Mouse (Mus musculus): Measurements from ENCODE around the gene Klk7. TPM values are rescaled to one million over a fixed set of nuclear protein-coding genes. Genes with fewer than 3 reads are reported as not detected.

Gene Klk7
- polyA plus RNA-seq, 1 experiment from 2014 or later = not detected

GRCm38 (mm10) chr7:43785286-43785685, 25.8 kb upstream of the Klk7 start:
- DNase-seq (ENCODE audit: low spot score) = no peak

GRCm38 (mm10) chr7:43788096-43788495, 23.0 kb upstream of the Klk7 start:
- Histone ChIP-seq H3K27ac (ENCODE audit: low read depth, low read length) (no peak overlapping the region), H3K9me3 (ENCODE audit: control insufficient read depth, low read length) (no peaks in the 10 kb centered on the region), H3K4me3 (ENCODE audit: low read depth, low read length) (no peak overlapping the region), H3K9ac (ENCODE audit: low read length) (no peak overlapping the region), H3K36me3 (ENCODE audit: control insufficient read depth, insufficient read depth, low read length) (no peaks in the 10 kb centered on the region), H3K27me3 (ENCODE audit: control insufficient read depth, insufficient read depth, low read length) (no peaks in the 10 kb centered on the region), H3K4me1 (ENCODE audit: control insufficient read depth, insufficient read depth, low read length) (no peaks in the 10 kb centered on the region), H3K4me2 (ENCODE audit: low read depth) (no peak overlapping the region)
- no peak for DNase-seq (ENCODE audit: low spot score)
- 80% methylated on average over 3 of the region's 3 CpGs for WGBS
- ATAC-seq (ENCODE audit: insufficient read depth, low FRiP score, low TSS enrichment) = no peak

More at GRCm38 (mm10) chr7:43785286-43785685, 25.8 kb upstream of the Klk7 start:
- no peaks in the 10 kb centered on the region for H3K27me3 ChIP-seq (ENCODE audit: control insufficient read depth, insufficient read depth, low read length)
- no peak overlapping the region for H3K4me3 ChIP-seq (ENCODE audit: low read depth, low read length)
- H3K36me3 ChIP-seq (ENCODE audit: control insufficient read depth, insufficient read depth, low read length) = no peaks in the 10 kb centered on the region
- no peaks in the 10 kb centered on the region for H3K9me3 ChIP-seq (ENCODE audit: control insufficient read depth, low read length)
- WGBS = 86% methylated on average over 1 of the region's 1 CpGs
- no peak overlapping the region for H3K27ac ChIP-seq (ENCODE audit: low read depth, low read length)
- no peaks in the 10 kb centered on the region for H3K4me1 ChIP-seq (ENCODE audit: control insufficient read depth, insufficient read depth, low read length)
- no peak for ATAC-seq (ENCODE audit: insufficient read depth, low FRiP score, low TSS enrichment)
- no peak overlapping the region for H3K4me2 ChIP-seq (ENCODE audit: low read depth)
- H3K9ac ChIP-seq (ENCODE audit: low read length) = no peak overlapping the region

DNA sequence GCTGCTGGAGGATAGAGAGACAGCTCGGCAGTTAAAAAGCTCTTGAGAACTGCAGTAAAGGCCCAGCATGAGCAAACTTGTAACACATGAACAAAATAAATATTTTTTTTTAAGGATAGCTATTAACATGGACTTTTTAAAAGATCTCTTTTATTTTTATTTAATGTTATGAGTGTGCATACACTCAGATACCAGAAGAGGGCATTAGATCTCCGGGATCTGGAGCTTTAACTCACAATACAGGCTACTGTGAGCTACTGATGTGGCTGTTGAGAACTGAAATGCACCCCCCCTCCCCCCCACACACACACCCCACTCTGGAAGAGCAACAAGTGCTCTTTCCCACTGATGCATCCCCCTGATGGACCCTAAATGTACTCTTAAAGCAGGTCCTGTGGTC, 21.8 kb upstream of the Klk7 start:
- no peak for DNase-seq (ENCODE audit: low spot score)
- WGBS = 64% methylated on average over 2 of the region's 2 CpGs
- Histone ChIP-seq H3K27me3 (ENCODE audit: control insufficient read depth, insufficient read depth, low read length) (no peaks in the 10 kb centered on the region), H3K27ac (ENCODE audit: low read depth, low read length) (no peak overlapping the region), H3K4me1 (ENCODE audit: control insufficient read depth, insufficient read depth, low read length) (no peaks in the 10 kb centered on the region), H3K9me3 (ENCODE audit: control insufficient read depth, low read length) (no peaks in the 10 kb centered on the region), H3K9ac (ENCODE audit: low read length) (no peak overlapping the region), H3K4me2 (ENCODE audit: low read depth) (no peak overlapping the region), H3K4me3 (ENCODE audit: low read depth, low read length) (no peak overlapping the region), H3K36me3 (ENCODE audit: control insufficient read depth, insufficient read depth, low read length) (no peaks in the 10 kb centered on the region)
- no peak for ATAC-seq (ENCODE audit: insufficient read depth, low FRiP score, low TSS enrichment)

DNA sequence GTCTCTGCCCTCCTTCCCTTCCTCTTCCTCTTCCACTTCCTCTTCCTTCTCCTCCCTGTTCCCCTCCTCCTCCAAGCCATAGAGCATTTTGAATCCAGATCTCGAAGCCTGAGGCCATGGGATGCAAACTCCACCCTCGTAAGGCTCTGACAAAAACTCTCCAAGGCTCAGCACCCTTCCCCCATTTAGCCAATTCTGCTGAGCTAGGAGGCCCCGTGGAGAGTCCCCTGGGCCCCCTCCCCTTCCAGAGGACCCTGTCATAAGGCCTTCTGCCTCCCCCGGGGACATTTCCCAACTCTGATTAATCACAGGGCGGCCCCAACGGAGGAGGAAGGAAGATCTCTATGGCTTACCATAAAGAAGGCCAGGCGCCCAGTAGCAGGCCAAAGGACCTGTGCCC, 19.5 kb upstream of the Klk7 start, which contains the start of gene Klk9:
Gene Klk9 (plus strand): TSS at position 301 of the 400 bp plus-strand sequence.
- H3K27ac ChIP-seq (ENCODE audit: low read depth, low read length) = no peak within 1 kb of the TSS
- DNase-seq (ENCODE audit: low spot score) (no peak), ATAC-seq (ENCODE audit: insufficient read depth, low FRiP score, low TSS enrichment) (no peak)
- no peaks in the 10 kb centered on the region for H3K36me3 ChIP-seq (ENCODE audit: control insufficient read depth, insufficient read depth, low read length)
- H3K27me3 ChIP-seq (ENCODE audit: control insufficient read depth, insufficient read depth, low read length) = peaks cover 7% of the 10 kb centered on the region
- no peaks in the 10 kb centered on the region for H3K4me1 ChIP-seq (ENCODE audit: control insufficient read depth, insufficient read depth, low read length)
- no peak within 1 kb of the TSS for H3K4me2 ChIP-seq (ENCODE audit: low read depth)
- no peak within 1 kb of the TSS for H3K9ac ChIP-seq (ENCODE audit: low read length)
- no peaks in the 10 kb centered on the region for H3K9me3 ChIP-seq (ENCODE audit: control insufficient read depth, low read length)
- no peak within 1 kb of the TSS for H3K4me3 ChIP-seq (ENCODE audit: low read depth, low read length)
- WGBS = 79% methylated on average over 7 of the region's 7 CpGs

DNA sequence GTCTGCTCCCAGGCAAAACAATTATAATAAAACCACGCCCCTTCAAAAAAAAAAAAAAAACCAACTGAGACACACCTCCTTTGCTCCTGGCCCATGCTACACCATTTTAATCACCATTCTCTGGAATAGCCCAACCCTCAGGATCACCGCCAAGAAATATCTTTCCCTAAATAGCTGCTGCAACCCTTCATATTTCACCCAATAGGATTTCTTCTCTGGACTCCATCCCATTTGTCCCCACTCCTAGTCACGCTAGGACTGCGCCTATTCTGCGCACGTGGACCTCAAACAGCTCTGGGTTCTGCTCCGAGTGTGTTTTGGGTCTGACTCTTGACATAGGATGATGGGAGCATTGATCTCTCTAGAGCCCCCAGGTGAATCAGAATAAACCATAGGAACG, 14.7 kb upstream of the Klk7 start:
- ATAC-seq (ENCODE audit: insufficient read depth, low FRiP score, low TSS enrichment) = no peak
- Histone ChIP-seq H3K4me2 (ENCODE audit: low read depth) (peak overlapping the region; percentile 58), H3K4me1 (ENCODE audit: control insufficient read depth, insufficient read depth, low read length) (no peaks in the 10 kb centered on the region), H3K36me3 (ENCODE audit: control insufficient read depth, insufficient read depth, low read length) (no peaks in the 10 kb centered on the region), H3K4me3 (ENCODE audit: low read depth, low read length) (peak overlapping the region; percentile 34), H3K27me3 (ENCODE audit: control insufficient read depth, insufficient read depth, low read length) (peaks cover 14% of the 10 kb centered on the region), H3K9ac (ENCODE audit: low read length) (no peak overlapping the region), H3K27ac (ENCODE audit: low read depth, low read length) (no peak overlapping the region), H3K9me3 (ENCODE audit: control insufficient read depth, low read length) (no peaks in the 10 kb centered on the region)
- no peak for DNase-seq (ENCODE audit: low spot score)
- 8% methylated on average over 8 of the region's 8 CpGs for WGBS

DNA sequence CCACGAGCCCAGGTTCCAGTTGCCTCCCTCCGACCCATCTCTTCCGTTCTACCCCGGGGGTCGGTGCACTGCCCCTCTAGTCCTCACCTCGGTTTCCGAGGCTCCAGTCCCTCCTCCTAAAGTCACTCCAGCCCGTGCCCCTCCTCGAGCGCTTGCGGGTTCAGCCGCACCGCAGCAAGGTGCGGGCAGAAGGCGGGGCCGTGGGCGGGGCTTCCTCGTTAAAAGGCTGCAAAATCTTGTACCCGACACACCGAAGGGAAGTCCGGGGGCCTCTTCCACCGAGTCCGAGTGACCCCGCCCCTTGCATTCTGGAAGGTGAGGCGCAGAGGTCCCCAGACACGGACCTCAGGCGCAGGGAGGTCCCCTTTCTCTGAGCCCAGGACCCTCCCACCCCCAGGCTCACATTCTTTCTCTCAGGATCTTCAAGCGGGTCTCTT, 13.7 kb upstream of the Klk7 start, which contains the start of gene Klk8:
Gene Klk8 (plus strand): TSS at position 245 of the 437 bp plus-strand sequence.
- Histone ChIP-seq H3K9me3 (ENCODE audit: control insufficient read depth, low read length) (no peaks in the 10 kb centered on the region), H3K4me1 (ENCODE audit: control insufficient read depth, insufficient read depth, low read length) (no peaks in the 10 kb centered on the region), H3K27ac (ENCODE audit: low read depth, low read length) (no peak within 1 kb of the TSS), H3K4me2 (ENCODE audit: low read depth) (peak within 1 kb of the TSS; percentile 58), H3K9ac (ENCODE audit: low read length) (peak within 1 kb of the TSS; percentile 44), H3K4me3 (ENCODE audit: low read depth, low read length) (peak within 1 kb of the TSS; percentile 34), H3K27me3 (ENCODE audit: control insufficient read depth, insufficient read depth, low read length) (peaks cover 14% of the 10 kb centered on the region), H3K36me3 (ENCODE audit: control insufficient read depth, insufficient read depth, low read length) (no peaks in the 10 kb centered on the region)
- under 1% methylated on average over 28 of the region's 28 CpGs for WGBS
- DNase-seq (ENCODE audit: low spot score) (no peak), ATAC-seq (ENCODE audit: insufficient read depth, low FRiP score, low TSS enrichment) (no peak)

- no peaks in the 10 kb centered on the region for H3K36me3 ChIP-seq (ENCODE audit: control insufficient read depth, insufficient read depth, low read length)
- 41% methylated on average over 13 of the region's 13 CpGs for WGBS
- no peak overlapping the region for H3K27ac ChIP-seq (ENCODE audit: low read depth, low read length)
- H3K4me2 ChIP-seq (ENCODE audit: low read depth) = peak overlapping the region; percentile 58
- DNase-seq (ENCODE audit: low spot score) = no peak
- H3K4me1 ChIP-seq (ENCODE audit: control insufficient read depth, insufficient read depth, low read length) = no peaks in the 10 kb centered on the region
- H3K9ac ChIP-seq (ENCODE audit: low read length) = no peak overlapping the region
- no peak for ATAC-seq (ENCODE audit: insufficient read depth, low FRiP score, low TSS enrichment)
- no peaks in the 10 kb centered on the region for H3K9me3 ChIP-seq (ENCODE audit: control insufficient read depth, low read length)
- H3K4me3 ChIP-seq (ENCODE audit: low read depth, low read length) = peak overlapping the region; percentile 34
- peaks cover 14% of the 10 kb centered on the region for H3K27me3 ChIP-seq (ENCODE audit: control insufficient read depth, insufficient read depth, low read length)
These were observed 13.1 kb upstream of the Klk7 start for GRCm38 (mm10) chr7:43797844-43798462.

- Histone ChIP-seq H3K27ac (ENCODE audit: low read depth, low read length) (no peak overlapping the region), H3K4me2 (ENCODE audit: low read depth) (no peak overlapping the region), H3K4me3 (ENCODE audit: low read depth, low read length) (no peak overlapping the region), H3K9me3 (ENCODE audit: control insufficient read depth, low read length) (no peaks in the 10 kb centered on the region), H3K27me3 (ENCODE audit: control insufficient read depth, insufficient read depth, low read length) (peaks cover 14% of the 10 kb centered on the region), H3K36me3 (ENCODE audit: control insufficient read depth, insufficient read depth, low read length) (no peaks in the 10 kb centered on the region), H3K4me1 (ENCODE audit: control insufficient read depth, insufficient read depth, low read length) (no peaks in the 10 kb centered on the region), H3K9ac (ENCODE audit: low read length) (no peak overlapping the region)
- ATAC-seq (ENCODE audit: insufficient read depth, low FRiP score, low TSS enrichment) (no peak), DNase-seq (ENCODE audit: low spot score) (no peak)
- 67% methylated on average over 7 of the region's 7 CpGs for WGBS
These were observed 11.2 kb upstream of the Klk7 start for GRCm38 (mm10) chr7:43799876-43800275.

DNA sequence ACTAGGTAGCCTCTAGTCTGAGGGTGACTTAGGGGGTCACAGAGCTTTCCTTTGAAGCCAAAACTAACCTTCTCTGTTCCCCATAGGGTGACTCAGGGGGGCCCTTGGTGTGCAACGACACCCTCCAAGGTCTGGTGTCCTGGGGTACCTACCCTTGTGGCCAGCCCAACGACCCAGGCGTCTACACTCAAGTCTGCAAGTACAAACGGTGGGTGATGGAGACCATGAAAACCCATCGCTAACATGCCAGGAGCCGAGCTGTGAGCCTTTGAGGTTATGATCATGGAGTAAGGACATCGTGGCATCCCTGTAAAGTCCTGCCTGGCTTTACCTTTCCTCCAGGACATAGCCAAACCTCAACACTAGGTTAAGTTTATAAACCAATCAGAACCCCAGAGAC, 4.1 kb downstream of the Klk7 start:
- no peak for DNase-seq (ENCODE audit: low spot score)
- no peak overlapping the region for H3K9ac ChIP-seq (ENCODE audit: low read length)
- H3K4me1 ChIP-seq (ENCODE audit: control insufficient read depth, insufficient read depth, low read length) = no peaks in the 10 kb centered on the region
- WGBS = 88% methylated on average over 7 of the region's 7 CpGs
- no peaks in the 10 kb centered on the region for H3K27me3 ChIP-seq (ENCODE audit: control insufficient read depth, insufficient read depth, low read length)
- no peak overlapping the region for H3K4me2 ChIP-seq (ENCODE audit: low read depth)
- H3K36me3 ChIP-seq (ENCODE audit: control insufficient read depth, insufficient read depth, low read length) = no peaks in the 10 kb centered on the region
- no peak overlapping the region for H3K4me3 ChIP-seq (ENCODE audit: low read depth, low read length)
- ATAC-seq (ENCODE audit: insufficient read depth, low FRiP score, low TSS enrichment) = no peak
- no peak overlapping the region for H3K27ac ChIP-seq (ENCODE audit: low read depth, low read length)
- no peaks in the 10 kb centered on the region for H3K9me3 ChIP-seq (ENCODE audit: control insufficient read depth, low read length)

All from neural tube, embryonic 11.5 days (tissue).